Mouse (Mus musculus) left cerebral cortex, adult 9 months (tissue): ENCODE results near the gene Jtb.
A peak's percentile ranks its signal among the peaks of the same experiment; 100 is the strongest.

ENCODE experiments used
- DNase-seq, 2 experiments: peaks; one replicate each; pipeline ENCODE4 v3.0.0; 2022; ENCODE audit warnings: low spot score in 2 of 2

Gene Jtb

GRCm38 (mm10) chr3:90231507-90232333 lies at the start of gene Jtb:
Jtb (plus strand) TSS chr3:90231597.
- DNase-seq, result peak; percentile 82 to 96

DNA sequence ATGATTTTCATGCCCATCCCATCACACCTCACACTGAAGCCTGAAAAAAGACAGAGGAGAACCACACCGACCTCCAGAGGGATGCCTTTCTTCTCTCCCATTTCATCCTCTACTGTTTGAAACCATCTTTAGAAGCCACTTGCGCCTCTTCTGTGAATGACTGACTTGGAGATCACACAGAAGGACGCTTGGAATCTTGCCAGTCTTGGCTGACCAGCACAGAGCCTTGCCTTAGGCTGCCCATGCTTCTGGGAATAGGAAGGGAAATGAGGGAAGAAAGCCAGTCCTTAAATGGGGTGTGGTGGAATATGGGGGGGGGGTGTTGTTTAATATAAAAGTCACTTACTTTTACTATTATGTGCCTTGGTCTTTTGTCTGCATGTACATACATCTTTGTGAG lies 47.8 kb upstream of the Jtb start:
- no peak for DNase-seq

DNA sequence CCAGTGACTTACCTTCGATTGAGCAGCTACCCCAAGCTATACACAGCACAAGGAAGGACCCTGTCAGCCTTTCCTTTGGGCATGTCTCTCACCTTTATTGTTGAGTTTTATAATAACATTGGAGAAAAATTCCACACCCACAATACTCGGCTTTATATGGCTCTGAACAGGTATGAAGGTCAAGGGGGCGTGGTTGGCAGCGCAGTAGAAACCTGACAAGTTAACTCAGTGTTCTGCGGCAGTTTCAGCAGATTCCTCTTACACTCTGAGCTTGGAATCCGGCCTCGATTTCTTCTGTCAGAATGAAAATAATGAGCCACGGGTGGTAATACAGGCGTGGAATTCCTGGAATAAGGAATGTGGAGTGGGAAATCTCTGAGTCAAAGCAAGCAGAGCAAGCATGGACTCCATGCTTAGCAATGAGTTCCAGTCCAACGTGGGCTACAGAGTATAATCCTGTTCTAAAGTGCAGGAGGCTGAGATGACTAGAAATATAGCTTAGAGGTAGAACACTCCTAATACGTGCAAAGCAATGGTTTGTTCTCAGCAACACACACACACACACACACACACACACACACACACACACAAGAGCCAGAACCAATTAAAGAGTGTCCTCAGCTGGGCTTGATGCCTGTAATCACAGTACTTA lies 40.4 kb upstream of the Jtb start:
- DNase-seq, result no peak

DNA sequence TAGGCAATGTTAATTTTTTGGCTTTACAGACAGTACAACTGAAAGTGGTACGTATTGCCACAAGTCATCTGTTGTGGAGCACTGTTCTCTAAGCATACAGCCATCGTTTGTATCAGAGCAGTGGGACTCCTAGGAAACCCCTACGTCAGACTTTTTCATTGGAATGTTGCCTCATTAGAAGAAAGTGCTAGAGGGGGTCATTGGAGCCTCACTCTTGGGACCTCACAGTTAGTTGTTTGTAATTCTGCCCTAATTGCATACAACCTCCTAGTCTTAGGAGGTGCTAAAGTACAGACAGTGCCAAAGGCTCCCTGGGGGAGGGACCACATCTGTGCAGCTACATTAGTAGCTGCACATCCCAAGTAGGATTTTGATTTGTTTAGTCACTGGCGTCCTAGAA lies 36.6 kb upstream of the Jtb start:
- DNase-seq, result no peak

DNA sequence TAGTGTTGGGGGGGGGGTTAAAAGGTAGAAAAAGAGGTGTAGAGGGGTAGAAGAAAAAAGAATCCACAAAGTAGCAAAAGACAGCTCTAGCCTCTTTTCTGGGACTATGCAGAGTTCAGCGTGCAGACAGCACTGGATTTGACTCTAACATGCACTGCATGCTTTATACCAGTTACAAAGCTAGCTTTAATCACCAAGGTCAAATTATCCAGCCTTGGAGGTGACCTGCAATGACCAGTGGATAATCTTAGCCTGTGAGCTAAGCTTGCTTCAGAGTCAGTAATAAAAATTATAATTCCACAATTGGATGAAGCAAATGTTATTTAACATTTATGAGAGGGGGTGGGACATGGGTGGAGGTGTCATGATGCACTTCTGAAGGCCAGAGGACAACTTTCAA lies 35.8 kb upstream of the Jtb start:
- DNase-seq, result no peak

DNA sequence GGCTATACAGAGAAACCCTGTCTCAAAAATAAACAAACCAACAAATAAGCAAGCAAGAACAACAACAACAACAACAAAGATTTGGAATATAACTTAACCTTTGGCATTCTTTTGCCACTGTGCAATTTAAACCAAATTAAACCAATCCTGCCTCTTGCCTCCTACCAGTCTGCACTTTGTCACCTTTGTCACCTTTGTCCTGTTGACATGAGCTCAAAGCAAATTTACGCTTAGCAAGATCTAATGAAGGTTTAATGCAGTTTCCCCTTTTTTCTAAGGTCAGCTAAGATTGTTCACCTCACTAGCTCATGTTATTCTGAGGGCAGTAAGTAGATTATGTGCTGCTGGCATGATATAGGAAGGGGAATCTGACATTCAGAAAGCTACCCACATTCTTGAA lies 33.8 kb upstream of the Jtb start:
- DNase-seq, result no peak

- no peak for DNase-seq
Observed at GRCm38 (mm10) chr3:90202884-90203283, 28.5 kb upstream of the Jtb start.

- no peak for DNase-seq
Observed at GRCm38 (mm10) chr3:90203619-90204018, 27.8 kb upstream of the Jtb start.

- DNase-seq, result no peak
Observed at GRCm38 (mm10) chr3:90204582-90204981, 26.8 kb upstream of the Jtb start.

DNA sequence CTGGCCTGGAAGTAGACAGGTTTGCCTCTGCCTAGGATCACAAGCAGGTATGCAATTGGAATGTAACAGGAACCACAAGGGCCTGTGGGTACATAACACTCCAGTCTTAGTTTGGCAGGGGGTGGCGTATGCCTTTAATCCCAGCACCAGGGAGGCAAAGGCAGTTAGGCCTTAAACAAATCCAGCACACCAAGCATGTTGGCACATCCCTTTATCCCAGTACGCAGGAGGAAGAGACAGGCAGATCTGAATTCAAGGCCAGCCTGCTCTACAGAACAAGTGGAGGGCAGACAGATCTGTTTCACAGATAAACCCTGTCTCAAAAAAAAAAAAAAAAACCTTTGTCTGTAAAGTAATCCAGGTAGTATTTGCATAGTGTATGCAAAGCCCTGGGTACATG lies 22.7 kb upstream of the Jtb start:
- DNase-seq, result no peak

DNA sequence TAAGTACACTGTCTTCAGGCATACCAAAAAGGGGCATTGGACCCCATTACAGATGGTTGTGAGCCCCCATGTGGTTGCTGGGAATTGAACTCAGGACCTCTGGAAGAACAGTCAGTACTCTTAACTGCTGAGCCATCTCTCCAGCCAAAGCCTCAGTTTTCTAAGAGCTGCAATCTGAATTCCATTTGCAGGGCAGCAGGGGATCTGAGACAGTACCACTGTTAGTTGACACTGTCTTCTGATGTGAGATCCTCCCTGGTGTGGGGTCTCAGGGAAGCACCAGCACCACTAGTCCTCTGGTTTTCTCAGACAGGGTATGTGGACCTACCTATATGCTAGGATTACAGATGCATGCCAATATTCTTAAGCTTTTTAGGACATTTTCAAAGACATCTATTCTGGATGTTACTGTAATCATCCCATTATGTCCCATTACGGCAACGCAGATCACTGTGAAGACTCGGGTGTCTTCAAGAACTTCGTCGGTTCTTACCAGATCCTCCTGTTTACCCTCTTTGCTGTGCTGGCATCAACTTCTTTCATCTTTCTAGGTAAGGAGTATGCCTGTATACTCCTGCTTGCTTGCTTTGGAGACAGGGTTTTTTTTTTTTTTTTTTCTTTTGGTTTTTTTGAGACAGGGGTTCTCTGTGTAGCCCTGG lies 21.4 kb upstream of the Jtb start:
- no peak for DNase-seq

DNA sequence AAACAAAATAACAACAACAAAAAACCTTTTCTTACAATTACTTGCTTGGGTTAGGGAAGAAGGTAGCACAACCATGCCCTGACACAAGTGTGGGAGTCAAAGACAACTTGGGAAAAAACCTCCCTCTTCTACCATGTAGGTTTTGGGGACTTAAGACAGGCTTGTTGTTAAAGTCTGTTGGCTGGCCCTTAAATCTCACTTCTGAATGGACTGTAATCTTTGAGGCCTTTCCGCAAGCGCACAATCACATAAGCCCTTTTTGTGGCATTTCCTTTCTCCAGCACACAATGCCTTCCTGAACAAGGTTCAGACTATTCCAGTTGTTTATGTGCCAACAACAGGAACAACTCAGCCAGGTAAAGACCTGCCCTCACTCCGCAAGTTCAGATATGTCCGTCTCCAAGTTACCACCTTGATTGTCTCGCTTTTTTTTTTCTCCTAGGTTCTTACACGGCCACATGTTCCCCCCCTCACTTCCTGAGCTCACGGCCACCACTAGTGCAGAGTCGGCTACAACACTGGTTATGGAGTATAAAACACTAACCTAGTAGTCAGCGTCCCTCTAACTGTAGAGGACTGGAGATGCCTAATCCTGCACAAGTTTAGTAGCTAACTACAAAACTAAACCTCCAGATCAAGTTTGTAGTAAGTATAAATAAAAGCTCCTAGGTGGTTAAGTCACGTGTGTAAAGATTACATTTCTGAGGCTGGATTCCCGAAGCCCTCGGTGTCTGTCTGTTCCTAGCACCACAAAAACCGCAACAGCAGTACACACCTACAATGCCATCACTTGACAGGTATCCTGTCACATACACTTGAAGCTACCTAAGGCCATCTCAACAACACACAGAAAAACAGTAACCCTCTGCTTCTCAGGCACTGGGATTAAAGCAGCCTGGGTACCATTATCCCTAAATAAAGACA lies 19.7 kb upstream of the Jtb start:
- DNase-seq, result no peak

DNA sequence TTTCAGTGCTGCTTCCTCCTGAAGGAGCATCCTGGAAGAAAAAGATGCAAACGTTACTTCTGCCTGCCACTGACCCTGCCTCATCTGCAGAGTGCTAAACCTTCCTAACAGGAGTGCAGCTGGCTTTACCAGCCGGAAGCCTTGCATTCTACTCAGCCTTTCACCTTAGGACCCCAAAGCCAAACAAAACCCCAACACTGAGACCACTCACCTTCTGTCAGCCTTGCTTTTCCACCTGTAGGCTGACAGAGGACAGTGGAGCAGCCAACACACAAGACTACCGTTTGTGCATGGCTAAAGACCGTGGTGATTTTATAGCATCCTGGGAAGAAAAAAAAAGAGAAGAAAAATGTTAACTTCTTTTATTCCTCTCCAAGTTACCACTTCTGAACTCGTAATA lies 18.7 kb upstream of the Jtb start:
- DNase-seq, result no peak

- peak; percentile 86 to 95 for DNase-seq
Observed at GRCm38 (mm10) chr3:90213377-90213866, 18.0 kb upstream of the Jtb start, which contains the start of the genes Rps27 and Rab13. Rps27 (minus strand) TSS chr3:90213651. Rab13 (plus strand) TSS chr3:90213695.

GRCm38 (mm10) chr3:90213956-90214684 lies 17.3 kb upstream of the Jtb start:
- DNase-seq, result no peak

DNA sequence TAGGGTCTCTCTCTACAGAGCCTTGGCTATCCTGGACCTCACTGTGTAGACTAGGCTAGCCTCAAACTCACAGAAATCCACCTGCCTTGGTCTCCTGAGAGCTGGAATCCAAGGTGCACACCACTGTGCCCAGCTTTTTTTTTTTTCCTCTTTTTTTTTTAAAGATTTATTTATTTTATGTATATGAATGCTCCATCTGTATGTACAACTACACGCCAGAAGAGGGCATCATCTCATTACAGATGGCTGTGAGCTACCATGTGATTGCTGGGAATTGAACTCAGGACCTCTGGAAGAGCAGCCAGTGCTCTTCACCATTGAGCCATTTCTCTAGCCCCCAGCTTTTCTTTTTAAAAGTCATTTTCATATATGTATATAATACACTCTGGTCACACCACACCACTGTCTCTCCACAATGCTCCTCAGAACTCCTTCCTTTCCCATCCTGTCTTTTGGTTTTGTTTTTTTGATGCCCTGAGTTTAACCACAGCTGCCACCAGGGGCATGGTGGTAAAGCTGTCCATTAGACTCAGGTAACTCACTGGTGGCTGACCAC lies 15.5 kb upstream of the Jtb start:
- DNase-seq, result no peak

- DNase-seq, result peak in 1 of 2 experiments; percentile 62
Observed at GRCm38 (mm10) chr3:90220088-90220487, 11.3 kb upstream of the Jtb start.

DNA sequence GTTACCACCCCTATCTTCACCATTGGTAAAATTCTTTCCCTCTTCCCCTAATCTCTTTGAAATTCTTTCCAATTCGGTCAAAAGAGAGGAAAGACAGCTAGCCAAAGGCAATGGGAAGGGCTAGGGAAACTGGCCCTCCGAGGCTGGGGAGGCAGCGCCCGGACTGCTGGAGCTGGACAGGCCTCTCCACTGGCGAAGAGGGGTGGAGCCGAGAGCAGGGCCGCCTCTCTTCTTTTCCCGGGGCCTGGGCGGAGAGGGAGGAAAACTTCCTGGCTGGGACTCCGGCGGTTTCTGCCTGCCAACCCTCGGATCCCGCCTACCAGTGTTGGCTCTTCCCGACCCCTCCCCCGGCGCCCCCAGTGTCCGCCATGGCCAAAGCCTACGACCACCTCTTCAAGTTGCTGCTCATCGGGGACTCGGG lies 10.9 kb upstream of the Jtb start:
- peak in 1 of 2 experiments; percentile 23 for DNase-seq

- DNase-seq, result no peak
Observed at GRCm38 (mm10) chr3:90221123-90221522, 10.3 kb upstream of the Jtb start.

DNA sequence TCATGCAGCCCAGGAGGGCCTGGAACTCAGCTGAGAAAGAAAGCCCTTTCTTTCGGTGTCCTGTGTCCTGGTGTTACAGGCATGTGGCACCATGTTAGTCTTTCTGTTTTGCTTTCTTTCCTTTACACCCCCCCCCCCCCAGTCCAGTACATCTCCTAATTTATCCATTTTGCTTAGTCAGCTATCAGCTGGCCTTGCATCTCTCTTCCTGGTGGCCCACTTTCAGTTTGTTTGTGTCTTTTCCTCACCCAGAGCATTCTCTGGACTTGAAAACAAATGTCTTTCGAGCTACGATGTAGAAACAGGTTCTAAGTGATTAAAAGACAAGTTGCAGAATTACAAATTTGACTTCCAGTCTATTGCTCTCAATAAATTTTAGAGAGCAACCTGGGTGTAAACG lies 8.9 kb upstream of the Jtb start:
- DNase-seq, result no peak
